Mouse (Mus musculus): ENCODE measurements around the gene Atg13. TPM values are rescaled to one million over a fixed set of nuclear protein-coding genes. Genes with fewer than 3 reads are reported as not detected.
"Not testable (repeated sequence)": the region's sequence is repeated elsewhere in the genome, so short reads cannot be mapped to it uniquely, and the experiment has no call there.

Gene Atg13
- 22.9 and 25.5 TPM in 2 replicates for polyA plus RNA-seq (2016; fragmentation: Nextera tagmentation; extraction: Ambion mirVana)

DNA sequence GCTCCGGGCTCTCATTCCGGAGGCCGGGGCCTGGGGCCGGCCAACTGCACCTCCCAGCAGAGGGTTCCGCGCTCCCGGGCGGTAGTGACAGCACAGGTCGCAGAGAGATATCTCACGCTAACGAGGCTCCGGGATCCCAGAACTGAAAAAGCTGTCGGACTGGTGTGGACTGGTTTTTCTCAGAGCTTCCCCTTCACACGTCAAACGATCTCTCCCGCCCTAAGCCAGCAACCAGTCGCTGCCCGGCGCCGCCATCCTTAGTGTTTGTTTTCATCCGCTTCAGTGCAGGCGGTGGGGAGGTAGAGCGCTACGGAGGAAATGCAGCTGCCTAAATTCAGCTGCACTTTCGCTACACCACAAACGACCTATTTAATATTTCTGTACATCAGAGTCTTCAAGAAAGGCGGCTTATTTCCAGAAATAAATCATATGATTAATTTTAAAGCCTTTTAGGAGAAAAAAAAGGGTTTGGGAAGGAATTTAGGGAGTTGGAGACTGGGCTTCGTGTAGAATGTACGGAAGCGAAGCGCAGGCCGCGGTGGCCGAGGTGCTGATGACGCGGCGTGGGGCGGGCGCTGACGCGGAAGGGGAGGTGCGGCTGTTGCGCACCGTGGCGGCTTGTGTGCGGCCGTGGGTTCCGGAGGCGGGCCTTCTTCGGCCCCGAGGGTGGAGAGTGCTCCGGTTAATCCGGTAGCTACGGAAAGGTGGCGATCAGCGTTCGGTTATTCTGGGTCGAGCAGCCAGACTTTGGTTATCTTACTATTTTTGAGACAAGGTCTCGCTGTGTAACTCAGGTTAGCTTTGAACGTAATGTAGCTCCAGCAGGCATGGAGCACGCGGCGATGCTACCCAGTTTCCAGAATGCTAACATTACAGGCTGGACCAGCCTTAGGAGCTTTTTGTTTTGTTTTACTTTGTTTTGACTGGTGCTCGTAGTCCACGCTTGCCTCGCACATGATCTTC lies at the start of gene Atg13, which contains the start of gene Harbi1:
Gene Atg13, minus strand, starts transcription at position 305 of the 963 bp plus-strand sequence.
Gene Harbi1, plus strand, starts transcription at position 581 of the 963 bp plus-strand sequence.
- H3K4me1 ChIP-seq, result peaks cover 28% of the 10 kb centered on the region
- no peaks in the 10 kb centered on the region for H3K9me3 ChIP-seq (replicated peaks)
- WGBS, result under 1% methylated on average over 66 of the region's 66 CpGs
- no peaks in the 10 kb centered on the region for H3K27me3 ChIP-seq (ENCODE audit: low read depth, poor library complexity, severe bottlenecking)
- H3K36me3 ChIP-seq, result peaks cover 2% of the 10 kb centered on the region
- DNase-seq (ENCODE audit: low spot score), result peak; percentile 91
- H3K27ac ChIP-seq (replicated peaks), result peak within 1 kb of the TSS; percentile 95
- peak within 1 kb of the TSS; percentile 93 for H3K4me3 ChIP-seq

DNA sequence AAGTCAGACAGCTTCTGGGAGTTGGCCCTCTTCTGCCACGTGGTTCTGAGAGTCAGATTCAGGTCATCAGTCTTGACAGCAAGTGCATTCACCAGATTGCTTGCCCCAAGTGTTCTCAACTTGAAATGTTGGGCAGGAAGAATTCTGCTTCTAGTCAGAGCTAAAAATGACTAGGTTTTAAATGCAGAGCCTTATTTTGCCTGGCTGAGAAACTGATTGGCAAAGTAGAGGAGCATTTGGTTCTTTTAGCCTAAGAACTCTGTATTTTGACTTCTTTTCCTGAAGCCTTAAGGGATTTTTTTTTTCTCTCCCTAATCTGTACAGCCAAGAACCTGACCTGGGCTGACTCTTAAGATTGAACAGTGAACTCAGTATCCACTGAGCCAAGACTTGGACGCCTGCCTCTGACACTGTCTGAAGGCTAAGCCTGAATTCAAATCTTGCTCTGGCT lies 39.5 kb upstream of the Atg13 start:
- no peak for DNase-seq (ENCODE audit: low spot score)
- Histone ChIP-seq H3K4me3 (no peak overlapping the region), H3K9me3 (replicated peaks) (no peaks in the 10 kb centered on the region), H3K36me3 (no peaks in the 10 kb centered on the region), H3K27ac (replicated peaks) (no peak overlapping the region), H3K4me1 (no peaks in the 10 kb centered on the region), H3K27me3 (ENCODE audit: low read depth, poor library complexity, severe bottlenecking) (no peaks in the 10 kb centered on the region)
- 82% methylated on average over 2 of the region's 2 CpGs for WGBS

DNA sequence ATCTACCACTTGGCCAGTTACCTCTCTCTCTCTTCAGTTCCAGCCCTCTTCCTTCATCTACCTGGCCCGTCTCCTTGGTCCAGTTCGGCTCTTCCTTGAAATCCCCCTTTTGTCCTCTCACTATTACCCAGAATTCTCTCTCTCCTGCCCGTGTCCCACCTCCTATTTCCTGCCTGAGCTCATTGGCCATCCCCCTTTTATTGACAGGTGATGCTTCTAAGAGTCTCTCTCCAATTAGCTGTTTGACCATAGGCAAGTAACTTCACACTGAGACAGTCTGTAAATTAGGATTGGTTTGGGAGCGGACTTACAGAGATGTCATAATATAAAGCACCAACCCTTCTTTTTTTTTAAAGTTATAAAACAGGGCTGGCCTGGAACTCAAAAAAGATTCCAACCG lies 34.3 kb upstream of the Atg13 start:
- Histone ChIP-seq H3K27me3 (ENCODE audit: low read depth, poor library complexity, severe bottlenecking) (no peaks in the 10 kb centered on the region), H3K36me3 (peaks cover 6% of the 10 kb centered on the region; the same call in 1 of the 2 replicates), H3K27ac (replicated peaks) (no peak overlapping the region), H3K4me3 (no peak overlapping the region), H3K9me3 (replicated peaks) (no peaks in the 10 kb centered on the region), H3K4me1 (no peaks in the 10 kb centered on the region)
- 89% methylated on average over 5 of the region's 5 CpGs for WGBS
- no peak for DNase-seq (ENCODE audit: low spot score)

DNA sequence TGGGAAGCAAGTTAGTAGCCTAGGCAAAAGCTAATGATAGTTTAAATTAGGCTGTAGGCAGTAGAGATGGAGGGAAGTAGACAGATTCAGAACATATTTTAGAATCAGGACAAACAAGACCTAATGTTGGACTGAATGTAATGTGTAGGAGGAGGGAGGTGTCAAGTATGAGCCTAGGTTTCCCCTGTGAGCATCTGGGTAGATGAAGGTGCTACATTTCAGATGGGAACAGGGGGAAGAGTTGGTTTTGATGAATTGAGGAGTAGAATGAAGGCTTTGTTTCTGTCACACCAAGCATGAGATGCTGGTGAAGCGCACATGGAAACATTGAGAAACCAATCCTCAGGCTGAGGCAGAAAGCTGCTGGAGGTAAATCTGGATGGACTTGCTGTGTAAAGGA lies 29.2 kb upstream of the Atg13 start:
- Histone ChIP-seq H3K27me3 (ENCODE audit: low read depth, poor library complexity, severe bottlenecking) (no peaks in the 10 kb centered on the region), H3K9me3 (replicated peaks) (no peaks in the 10 kb centered on the region), H3K36me3 (peaks cover 15% of the 10 kb centered on the region; the same call in 1 of the 2 replicates), H3K27ac (replicated peaks) (no peak overlapping the region), H3K4me1 (no peaks in the 10 kb centered on the region), H3K4me3 (no peak overlapping the region)
- 94% methylated on average over 1 of the region's 1 CpGs for WGBS
- no peak for DNase-seq (ENCODE audit: low spot score)

DNA sequence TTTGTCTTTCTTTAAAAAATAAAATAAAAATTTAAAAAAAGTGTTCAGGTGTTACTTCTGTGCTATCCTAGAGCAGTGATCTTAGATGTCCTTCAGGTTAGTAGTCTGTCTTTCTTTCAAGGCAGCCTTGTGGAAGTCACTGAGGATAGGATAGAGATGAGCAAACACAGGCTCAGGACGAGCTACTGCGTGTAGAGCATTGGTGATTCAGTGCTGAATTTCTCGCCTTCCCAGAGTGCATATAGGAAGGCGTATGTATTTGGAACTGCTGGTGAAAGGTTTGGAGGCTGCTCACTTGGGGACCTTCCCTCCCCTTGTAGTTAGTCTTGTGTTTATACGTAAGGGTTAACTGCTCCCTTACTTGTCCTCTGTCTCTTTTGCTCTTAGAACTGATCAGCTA lies 24.8 kb upstream of the Atg13 start:
- Histone ChIP-seq H3K36me3 (peaks cover 19% of the 10 kb centered on the region), H3K4me1 (peaks cover 10% of the 10 kb centered on the region), H3K4me3 (no peak overlapping the region), H3K27ac (replicated peaks) (no peak overlapping the region), H3K9me3 (replicated peaks) (no peaks in the 10 kb centered on the region), H3K27me3 (ENCODE audit: low read depth, poor library complexity, severe bottlenecking) (no peaks in the 10 kb centered on the region)
- WGBS, result 92% methylated on average over 5 of the region's 5 CpGs
- no peak for DNase-seq (ENCODE audit: low spot score)

DNA sequence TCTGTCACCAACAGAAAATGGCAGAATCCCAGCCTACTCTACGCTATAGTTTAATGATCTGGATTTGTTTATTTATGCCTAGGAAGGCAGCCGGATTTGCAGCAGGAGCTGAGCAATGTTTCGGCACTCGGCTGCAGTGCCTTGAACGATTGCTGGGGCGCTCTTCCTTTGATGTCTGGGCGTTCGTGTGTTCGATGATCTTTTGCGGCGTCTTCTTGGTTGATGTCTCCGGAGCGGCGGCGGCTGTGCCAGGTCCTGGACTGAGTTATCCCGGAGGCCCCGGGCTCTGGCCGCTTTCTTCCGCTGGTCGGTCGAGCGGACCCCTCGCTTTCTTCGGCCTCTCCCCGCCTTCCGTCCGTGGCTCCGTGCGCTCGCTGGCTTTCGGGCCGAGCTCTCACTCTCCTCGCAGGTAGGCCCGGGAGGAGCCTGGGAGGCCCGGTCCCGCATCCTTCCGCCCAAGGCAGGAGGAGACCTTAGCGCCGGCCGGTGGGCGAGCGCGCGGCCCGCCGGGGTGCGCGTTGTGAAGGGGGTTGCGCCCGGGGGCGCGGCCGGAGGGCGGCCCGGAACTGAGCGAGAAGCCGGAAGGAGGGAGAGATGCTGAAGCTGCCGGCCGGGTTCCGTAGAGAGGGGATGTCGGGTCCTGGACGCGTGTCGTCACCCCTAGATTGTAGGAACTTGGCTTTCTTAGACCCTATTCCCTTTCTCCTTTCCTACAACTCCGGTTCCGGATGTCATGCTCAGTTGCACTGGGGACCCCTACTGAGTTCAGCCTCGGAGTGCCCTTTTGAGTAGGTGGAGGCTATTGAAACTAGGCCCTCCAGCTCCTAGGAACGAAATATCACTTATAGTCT lies 19.8 kb upstream of the Atg13 start, which contains the start of gene Ambra1:
Gene Ambra1, plus strand, starts transcription at position 164 of the 851 bp plus-strand sequence.
- peak; percentile 86 for DNase-seq (ENCODE audit: low spot score)
- Histone ChIP-seq H3K27me3 (ENCODE audit: low read depth, poor library complexity, severe bottlenecking) (no peaks in the 10 kb centered on the region), H3K9me3 (replicated peaks) (no peaks in the 10 kb centered on the region), H3K4me1 (peaks cover 10% of the 10 kb centered on the region), H3K36me3 (peaks cover 10% of the 10 kb centered on the region), H3K4me3 (peak within 1 kb of the TSS; percentile 93), H3K27ac (replicated peaks) (peak within 1 kb of the TSS; percentile 95)
- under 1% methylated on average over 68 of the region's 68 CpGs for WGBS

DNA sequence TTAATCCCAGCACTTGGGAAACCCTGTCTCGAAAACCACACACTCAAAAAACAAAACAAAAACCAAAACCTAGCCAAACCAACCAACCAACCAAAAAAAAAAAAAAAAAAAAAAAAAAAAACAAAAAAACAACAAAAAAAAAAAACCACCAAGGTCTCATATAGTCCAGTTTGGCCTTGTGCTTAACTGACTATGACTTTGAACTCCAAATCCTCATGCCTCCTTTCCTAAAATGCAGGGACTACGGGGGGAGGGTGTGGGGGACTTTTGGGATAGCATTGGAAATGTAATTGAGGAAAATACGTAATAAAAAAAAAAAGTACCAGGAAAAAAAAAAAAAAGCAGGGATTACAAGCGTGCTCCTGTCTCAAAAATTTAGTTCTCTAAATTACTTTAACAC lies 19.2 kb upstream of the Atg13 start:
- peaks cover 10% of the 10 kb centered on the region for H3K36me3 ChIP-seq
- no peak for DNase-seq (ENCODE audit: low spot score)
- peak overlapping the region; percentile 93 for H3K4me3 ChIP-seq
- no peaks in the 10 kb centered on the region for H3K9me3 ChIP-seq (replicated peaks)
- H3K27ac ChIP-seq (replicated peaks), result peak overlapping the region; percentile 95
- peaks cover 10% of the 10 kb centered on the region for H3K4me1 ChIP-seq
- 22% methylated on average over 4 of the region's 4 CpGs for WGBS
- H3K27me3 ChIP-seq (ENCODE audit: low read depth, poor library complexity, severe bottlenecking), result no peaks in the 10 kb centered on the region

DNA sequence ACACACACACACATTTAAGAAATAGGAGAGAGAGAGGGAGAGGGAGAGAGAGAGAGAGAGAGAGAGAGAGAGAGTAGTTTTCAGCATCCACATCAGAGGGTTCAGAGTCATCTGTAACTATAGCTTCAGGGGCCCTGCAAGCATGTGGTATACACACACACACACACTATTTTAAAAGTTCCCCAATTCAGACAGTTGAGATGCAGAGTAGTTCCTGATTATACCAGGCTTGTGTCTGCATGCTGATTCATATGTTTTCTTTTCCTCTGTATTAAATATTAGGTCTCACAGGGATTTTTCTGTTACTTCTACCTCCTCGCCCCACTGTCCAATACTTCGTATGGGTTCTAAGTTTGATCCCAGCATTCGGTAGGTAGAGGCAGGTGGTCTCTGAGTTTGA lies 16.6 kb upstream of the Atg13 start:
- no peak for DNase-seq (ENCODE audit: low spot score)
- peaks cover 10% of the 10 kb centered on the region for H3K4me1 ChIP-seq
- no peaks in the 10 kb centered on the region for H3K9me3 ChIP-seq (replicated peaks)
- H3K4me3 ChIP-seq, result no peak overlapping the region
- H3K27ac ChIP-seq (replicated peaks), result no peak overlapping the region
- H3K27me3 ChIP-seq (ENCODE audit: low read depth, poor library complexity, severe bottlenecking), result no peaks in the 10 kb centered on the region
- H3K36me3 ChIP-seq, result no peaks in the 10 kb centered on the region
- WGBS, result 86% methylated on average over 3 of the region's 3 CpGs

DNA sequence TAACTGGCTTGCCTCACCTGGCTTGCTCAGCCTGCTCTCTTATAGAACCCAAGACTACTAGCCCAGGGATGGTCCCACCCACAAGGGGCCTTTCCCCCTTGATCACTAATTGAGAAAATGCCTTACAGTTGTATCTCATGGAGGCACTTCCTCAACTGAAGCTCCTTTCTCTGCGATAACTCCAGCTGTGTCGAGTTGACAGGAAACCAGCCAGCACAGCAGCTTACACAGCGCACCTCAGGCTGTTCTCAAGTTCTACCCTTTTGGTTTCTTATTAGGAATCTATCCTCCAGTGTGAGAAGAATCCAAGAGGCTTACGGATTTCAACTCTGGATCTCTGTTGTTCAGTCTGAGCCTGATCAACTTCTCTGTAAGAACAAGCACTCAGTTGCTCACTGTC lies 15.1 kb upstream of the Atg13 start:
- WGBS, result 56% methylated on average over 4 of the region's 4 CpGs
- not testable (repeated sequence) for H3K27me3 ChIP-seq (ENCODE audit: low read depth, poor library complexity, severe bottlenecking); H3K9me3 ChIP-seq (replicated peaks); H3K4me3 ChIP-seq; H3K27ac ChIP-seq (replicated peaks); H3K4me1 ChIP-seq; H3K36me3 ChIP-seq; DNase-seq (ENCODE audit: low spot score)

DNA sequence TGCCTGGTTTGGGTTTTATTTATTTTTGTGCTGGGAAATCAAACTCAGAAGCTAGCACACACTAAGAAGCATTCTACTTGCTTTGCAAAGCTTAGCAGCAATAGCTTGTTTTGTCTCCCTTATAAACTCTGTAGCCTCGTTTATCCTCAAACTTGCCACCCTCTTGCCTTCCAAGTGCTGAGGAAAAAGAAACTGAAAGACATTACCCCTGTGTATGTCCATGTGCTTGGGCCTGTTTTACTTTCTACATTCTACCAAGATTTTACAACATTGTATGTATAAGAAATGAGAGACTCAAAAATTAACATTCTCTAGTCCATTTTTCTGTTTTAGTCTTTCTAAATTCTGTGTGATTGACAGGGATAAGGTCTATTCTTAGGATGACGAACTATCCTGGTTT lies 14.3 kb upstream of the Atg13 start:
- no peak for DNase-seq (ENCODE audit: low spot score)
- WGBS, result 66% methylated on average over 2 of the region's 2 CpGs
- no peaks in the 10 kb centered on the region for H3K27me3 ChIP-seq (ENCODE audit: low read depth, poor library complexity, severe bottlenecking)

DNA sequence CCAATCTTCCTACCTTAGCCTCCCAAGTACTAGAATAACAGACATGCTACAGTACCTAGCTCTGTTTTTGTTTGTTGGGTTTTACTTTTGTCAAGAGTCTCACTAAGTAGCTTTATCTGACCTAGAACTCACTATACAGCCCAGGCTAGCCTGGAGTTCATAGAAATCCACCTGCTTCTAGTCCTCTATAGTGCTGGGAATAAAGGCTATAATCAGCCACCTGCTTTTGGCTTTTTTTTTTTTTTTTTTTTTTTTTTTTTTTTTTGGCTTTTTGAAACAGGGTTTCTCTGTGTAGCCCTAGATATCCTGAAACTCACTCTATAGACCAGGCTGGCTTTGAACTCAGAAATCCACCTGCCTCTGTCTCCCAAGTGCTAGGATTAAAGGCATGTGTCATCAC lies 13.6 kb upstream of the Atg13 start:
- Histone ChIP-seq H3K4me1 (no peaks in the 10 kb centered on the region), H3K9me3 (replicated peaks) (no peaks in the 10 kb centered on the region), H3K27ac (replicated peaks) (no peak overlapping the region), H3K4me3 (no peak overlapping the region), H3K27me3 (ENCODE audit: low read depth, poor library complexity, severe bottlenecking) (no peaks in the 10 kb centered on the region), H3K36me3 (peaks cover 17% of the 10 kb centered on the region)
- DNase-seq (ENCODE audit: low spot score), result no peak

More for the DNA sequence above, 14.3 kb upstream of the Atg13 start:
- Histone ChIP-seq H3K9me3 (replicated peaks) (no peaks in the 10 kb centered on the region), H3K4me3 (no peak overlapping the region), H3K4me1 (no peaks in the 10 kb centered on the region), H3K27ac (replicated peaks) (no peak overlapping the region), H3K36me3 (peaks cover 12% of the 10 kb centered on the region)

DNA sequence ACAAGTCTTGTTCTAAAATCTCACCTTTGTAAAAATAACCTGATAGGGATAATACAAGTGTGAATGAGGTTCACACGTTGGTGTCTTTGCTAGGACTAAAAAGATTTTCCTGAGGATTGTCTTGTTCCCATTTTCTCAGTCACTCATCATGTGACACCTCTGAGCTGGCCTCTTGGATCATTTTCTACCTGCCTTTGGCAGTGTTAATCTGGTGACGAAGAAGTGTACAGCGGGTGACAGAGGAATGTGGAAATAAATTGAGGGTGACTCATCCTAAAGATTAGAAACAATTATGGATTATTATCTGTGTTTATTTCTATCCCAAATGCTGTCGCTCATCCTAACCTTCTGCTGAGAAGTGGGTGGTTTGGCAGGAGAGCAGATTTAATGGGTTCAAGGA lies 13.0 kb upstream of the Atg13 start:
- 77% methylated on average over 4 of the region's 4 CpGs for WGBS
- H3K9me3 ChIP-seq (replicated peaks), result no peaks in the 10 kb centered on the region
- peaks cover 17% of the 10 kb centered on the region for H3K36me3 ChIP-seq
- no peaks in the 10 kb centered on the region for H3K27me3 ChIP-seq (ENCODE audit: low read depth, poor library complexity, severe bottlenecking)
- H3K27ac ChIP-seq (replicated peaks), result no peak overlapping the region
- no peaks in the 10 kb centered on the region for H3K4me1 ChIP-seq
- no peak for DNase-seq (ENCODE audit: low spot score)
- H3K4me3 ChIP-seq, result no peak overlapping the region
